Mouse (Mus musculus): ENCODE data around the gene Cnbp. TPM values are rescaled to one million over a fixed set of nuclear protein-coding genes. Genes with fewer than 3 reads are reported as not detected.
A peak's percentile ranks its signal among the peaks of the same experiment; 100 is the strongest.

The Cnbp gene
- polyA plus RNA-seq, 1 experiment from 2014 or later: 1,237 TPM

GRCm38 (mm10) chr6:87806857-87807256 lies 44.0 kb downstream of the Cnbp start:
- no peak for TF ChIP-seq CTCF (IDR thresholded peaks at IDR 0.05; ENCODE audit: low read depth)
- Histone ChIP-seq H3K9ac (no peak overlapping the region), H3K4me2 (no peak overlapping the region), H3K4me3 (ENCODE audit: low read depth, low read length) (no peak overlapping the region), H3K9me3 (ENCODE audit: low read depth, low read length) (no peaks in the 10 kb centered on the region), H3K36me3 (ENCODE audit: insufficient read depth) (0 out of 2 replicates have a peak, but pooled peaks cover 11% of the 10 kb centered on the region), H3K4me1 (ENCODE audit: insufficient read depth) (no peaks in the 10 kb centered on the region; the same call in 1 of the 2 replicates), H3K27me3 (ENCODE audit: insufficient read depth, low read length) (no peaks in the 10 kb centered on the region), H3K27ac (ENCODE audit: low read depth) (no peak overlapping the region)
- DNase-seq (no peak), ATAC-seq (ENCODE audit: insufficient read depth) (no peak)
- 54% methylated on average over 2 of the region's 2 CpGs for WGBS

GRCm38 (mm10) chr6:87806028-87806427 lies 44.9 kb downstream of the Cnbp start:
- WGBS: 70% methylated on average over 2 of the region's 2 CpGs
- H3K9me3 ChIP-seq (ENCODE audit: low read depth, low read length): no peaks in the 10 kb centered on the region
- ATAC-seq (ENCODE audit: insufficient read depth): no peak
- no peak overlapping the region for H3K9ac ChIP-seq
- H3K27ac ChIP-seq (ENCODE audit: low read depth): no peak overlapping the region
- no peaks in the 10 kb centered on the region for H3K27me3 ChIP-seq (ENCODE audit: insufficient read depth, low read length)
- 0 out of 2 replicates have a peak, but pooled peaks have one; percentile 6 for TF ChIP-seq CTCF (IDR thresholded peaks at IDR 0.05; ENCODE audit: low read depth)
- no peak overlapping the region for H3K4me3 ChIP-seq (ENCODE audit: low read depth, low read length)
- no peaks in the 10 kb centered on the region; the same call in 1 of the 2 replicates for H3K4me1 ChIP-seq (ENCODE audit: insufficient read depth)
- 0 out of 2 replicates have a peak, but pooled peaks cover 11% of the 10 kb centered on the region for H3K36me3 ChIP-seq (ENCODE audit: insufficient read depth)
- no peak overlapping the region for H3K4me2 ChIP-seq
- peak; percentile 15 for DNase-seq

DNA sequence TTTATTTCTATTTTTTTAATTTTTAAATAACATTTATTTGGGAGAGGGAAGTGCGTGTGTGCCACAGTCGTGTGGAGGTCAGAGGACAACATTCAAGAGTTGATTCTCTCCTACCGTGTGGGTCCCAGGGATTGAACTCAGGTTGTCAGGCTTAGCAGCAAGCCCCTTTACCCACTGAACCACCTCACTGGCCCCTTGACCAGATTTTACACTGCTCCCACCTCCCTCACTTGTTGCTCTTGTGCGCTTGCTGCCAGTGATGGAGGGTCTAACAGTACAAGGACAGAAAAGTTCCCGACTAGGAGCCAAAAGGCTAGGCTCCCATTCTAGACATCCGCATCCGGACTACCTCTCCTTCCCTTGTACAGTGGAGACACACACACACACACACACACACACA lies 45.5 kb downstream of the Cnbp start:
- Histone ChIP-seq H3K4me3 (ENCODE audit: low read depth, low read length) (no peak overlapping the region), H3K27me3 (ENCODE audit: insufficient read depth, low read length) (no peaks in the 10 kb centered on the region), H3K36me3 (ENCODE audit: insufficient read depth) (0 out of 2 replicates have a peak, but pooled peaks cover 11% of the 10 kb centered on the region), H3K9ac (no peak overlapping the region), H3K9me3 (ENCODE audit: low read depth, low read length) (no peaks in the 10 kb centered on the region), H3K27ac (ENCODE audit: low read depth) (no peak overlapping the region), H3K4me1 (ENCODE audit: insufficient read depth) (no peaks in the 10 kb centered on the region; the same call in 1 of the 2 replicates), H3K4me2 (no peak overlapping the region)
- no peak for DNase-seq
- no peak for TF ChIP-seq CTCF (IDR thresholded peaks at IDR 0.05; ENCODE audit: low read depth)
- whole genome bisulfite sequencing: 82% methylated on average over 7 of the region's 7 CpGs
- no peak for ATAC-seq (ENCODE audit: insufficient read depth)

DNA sequence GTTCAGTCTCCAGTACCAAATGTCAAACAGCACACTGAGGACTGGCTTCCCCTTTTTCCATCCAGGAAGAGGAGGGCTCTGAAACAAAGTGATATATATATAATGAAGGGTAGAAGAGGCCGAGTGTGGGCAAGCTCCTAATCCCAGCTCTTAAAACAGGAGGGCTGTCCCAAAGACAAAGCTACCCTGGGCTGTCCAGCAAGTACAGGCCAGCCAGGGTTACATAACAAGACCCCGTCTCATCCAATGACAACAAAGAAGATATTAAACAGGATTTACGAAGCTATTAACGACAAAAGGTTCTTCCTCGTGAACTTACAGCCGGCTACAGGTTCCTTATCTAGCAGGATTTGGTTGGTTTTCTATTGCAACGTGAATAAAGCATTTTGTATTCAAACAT lies 46.0 kb downstream of the Cnbp start:
- Histone ChIP-seq H3K36me3 (ENCODE audit: insufficient read depth) (0 out of 2 replicates have a peak, but pooled peaks cover 11% of the 10 kb centered on the region), H3K27ac (ENCODE audit: low read depth) (no peak overlapping the region), H3K4me2 (no peak overlapping the region), H3K9ac (no peak overlapping the region), H3K4me3 (ENCODE audit: low read depth, low read length) (no peak overlapping the region), H3K9me3 (ENCODE audit: low read depth, low read length) (no peaks in the 10 kb centered on the region), H3K4me1 (ENCODE audit: insufficient read depth) (no peaks in the 10 kb centered on the region; the same call in 1 of the 2 replicates), H3K27me3 (ENCODE audit: insufficient read depth, low read length) (no peaks in the 10 kb centered on the region)
- DNase-seq (no peak), ATAC-seq (ENCODE audit: insufficient read depth) (no peak)
- whole genome bisulfite sequencing: 76% methylated on average over 7 of the region's 7 CpGs
- TF ChIP-seq CTCF (IDR thresholded peaks at IDR 0.05; ENCODE audit: low read depth): no peak

DNA sequence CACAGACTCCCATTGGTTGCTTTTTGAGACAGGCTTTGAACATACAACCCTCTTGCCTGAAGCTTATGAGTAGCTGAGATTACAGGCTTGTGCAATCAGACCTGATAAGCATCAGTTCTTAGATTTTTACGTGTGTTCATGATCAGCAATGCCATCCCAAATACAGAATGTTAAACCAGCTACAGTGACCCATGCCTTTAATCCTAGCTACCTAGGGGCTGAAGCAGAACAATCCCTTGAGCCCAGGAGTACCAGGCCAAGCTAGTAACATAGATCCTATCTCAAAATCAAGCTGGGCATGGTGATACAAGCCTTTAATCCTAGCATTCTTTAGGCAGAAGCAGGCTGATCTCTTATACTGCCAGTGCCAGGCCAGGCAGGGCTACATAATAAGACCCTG lies 46.9 kb downstream of the Cnbp start:
- no peaks in the 10 kb centered on the region for H3K4me1 ChIP-seq (ENCODE audit: insufficient read depth)
- no peak for TF ChIP-seq CTCF (IDR thresholded peaks at IDR 0.05; ENCODE audit: low read depth)
- H3K4me3 ChIP-seq (ENCODE audit: low read depth, low read length): no peak overlapping the region
- H3K27me3 ChIP-seq (ENCODE audit: insufficient read depth, low read length): no peaks in the 10 kb centered on the region
- H3K27ac ChIP-seq (ENCODE audit: low read depth): no peak overlapping the region
- no peak overlapping the region for H3K4me2 ChIP-seq
- H3K9me3 ChIP-seq (ENCODE audit: low read depth, low read length): no peaks in the 10 kb centered on the region
- ATAC-seq (ENCODE audit: insufficient read depth) (no peak), DNase-seq (no peak)
- H3K9ac ChIP-seq: no peak overlapping the region
- 77% methylated on average over 1 of the region's 1 CpGs for WGBS
- H3K36me3 ChIP-seq (ENCODE audit: insufficient read depth): 0 out of 2 replicates have a peak, but pooled peaks cover 11% of the 10 kb centered on the region

DNA sequence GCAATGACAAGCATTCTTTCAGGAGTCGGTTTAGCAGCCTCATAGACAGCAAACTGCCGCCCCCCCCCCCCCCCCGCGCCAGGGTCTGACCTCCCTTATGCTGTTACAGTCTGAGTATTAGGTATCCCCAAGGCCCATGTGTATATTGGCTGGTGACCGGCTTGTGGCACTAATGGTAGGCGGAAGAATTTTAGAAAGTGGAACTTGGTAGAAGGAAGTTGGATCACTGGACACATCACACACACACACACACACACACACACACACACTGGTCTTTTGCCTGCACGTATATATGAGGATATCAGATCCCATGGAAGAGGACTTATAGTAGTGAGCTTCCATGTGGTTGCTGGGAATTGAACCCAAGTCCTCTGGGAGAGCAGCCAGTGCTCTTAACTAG lies 48.4 kb downstream of the Cnbp start:
- ATAC-seq (ENCODE audit: insufficient read depth): no peak
- WGBS: 78% methylated on average over 7 of the region's 7 CpGs
- no peak for TF ChIP-seq CTCF (IDR thresholded peaks at IDR 0.05; ENCODE audit: low read depth)

DNA sequence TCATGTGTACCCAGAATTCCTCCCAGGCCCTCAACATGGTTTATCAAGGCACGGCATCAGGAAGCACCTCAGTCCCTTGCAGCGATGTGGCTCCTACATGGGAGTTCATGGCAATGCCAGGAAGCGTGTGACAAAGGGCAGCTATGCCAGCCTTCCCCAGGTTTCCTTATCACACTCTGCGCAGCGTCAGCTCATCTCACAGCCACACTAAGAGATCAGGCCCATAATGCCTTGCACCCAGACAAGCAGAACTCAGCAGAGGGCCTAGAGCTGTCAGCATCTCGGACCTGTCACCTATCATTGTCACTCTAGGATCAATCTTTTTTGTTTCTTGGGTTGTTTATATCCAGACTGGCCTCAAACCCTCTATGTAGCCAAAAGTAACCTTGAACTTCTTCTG lies 51.3 kb downstream of the Cnbp start:
- Histone ChIP-seq H3K27me3 (ENCODE audit: insufficient read depth, low read length) (no peaks in the 10 kb centered on the region), H3K9ac (no peak overlapping the region), H3K4me3 (ENCODE audit: low read depth, low read length) (no peak overlapping the region), H3K36me3 (ENCODE audit: insufficient read depth) (0 out of 2 replicates have a peak, but pooled peaks cover 5% of the 10 kb centered on the region), H3K4me2 (no peak overlapping the region), H3K27ac (ENCODE audit: low read depth) (no peak overlapping the region), H3K4me1 (ENCODE audit: insufficient read depth) (no peaks in the 10 kb centered on the region), H3K9me3 (ENCODE audit: low read depth, low read length) (no peaks in the 10 kb centered on the region)
- DNase-seq: no peak
- 82% methylated on average over 6 of the region's 6 CpGs for WGBS
- ATAC-seq (ENCODE audit: insufficient read depth): no peak
- no peak for TF ChIP-seq CTCF (IDR thresholded peaks at IDR 0.05; ENCODE audit: low read depth)

More for the DNA sequence above, 48.4 kb downstream of the Cnbp start:
- Histone ChIP-seq H3K9ac (no peak overlapping the region), H3K4me3 (ENCODE audit: low read depth, low read length) (no peak overlapping the region), H3K4me1 (ENCODE audit: insufficient read depth) (no peaks in the 10 kb centered on the region), H3K4me2 (no peak overlapping the region), H3K27ac (ENCODE audit: low read depth) (no peak overlapping the region), H3K27me3 (ENCODE audit: insufficient read depth, low read length) (no peaks in the 10 kb centered on the region), H3K36me3 (ENCODE audit: insufficient read depth) (0 out of 2 replicates have a peak, but pooled peaks cover 11% of the 10 kb centered on the region), H3K9me3 (ENCODE audit: low read depth, low read length) (no peaks in the 10 kb centered on the region)
- no peak for DNase-seq
